Comparison of ENCODE assay signal across 11 mouse cellular contexts in the genomic region with DNA sequence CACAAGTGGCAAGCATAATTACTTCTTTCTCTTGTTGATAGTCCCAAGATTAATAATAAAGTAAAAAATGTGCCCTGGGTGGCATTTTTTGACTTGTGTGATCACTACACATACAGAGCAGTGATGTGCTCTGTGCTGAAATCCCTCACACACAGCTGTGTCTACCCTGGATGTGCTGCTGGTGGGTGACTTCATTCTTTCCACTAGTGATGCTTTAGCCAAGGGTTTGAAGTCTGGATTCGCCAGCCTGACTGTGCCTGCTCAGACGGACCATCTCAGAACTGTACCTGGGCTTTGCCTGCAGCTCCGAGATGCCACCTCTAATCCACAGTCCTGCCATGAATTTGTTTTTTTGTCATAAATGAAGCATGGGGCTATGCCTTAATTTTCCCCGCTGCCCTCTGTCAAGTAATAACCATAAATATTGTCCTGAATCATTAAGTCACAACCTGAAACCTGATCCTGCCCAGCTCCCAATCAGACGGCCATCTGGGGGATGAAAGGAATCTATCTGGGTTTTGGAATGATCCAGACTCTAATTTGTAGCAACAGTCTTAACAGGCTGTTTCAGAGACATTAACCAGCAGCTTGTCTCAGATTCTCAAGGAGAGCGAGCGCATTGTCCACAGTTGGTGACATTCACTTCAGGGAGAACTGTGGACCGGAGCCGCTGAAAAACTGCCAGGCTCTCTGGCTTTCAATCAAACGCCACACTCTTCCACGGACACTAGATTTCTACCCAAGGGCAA.
DNase-seq lines count a peak whose midpoint lies in the region; ATAC-seq lines count a peak whose summit lies in the region.
"Had no signal": no experiment of that assay in that cellular context is flagged by ENCODE, and none has a peak within 500 bp of the region (broad histone marks: within the 10 kb centered on the region; RNA-seq: fewer than 3 reads in every experiment).

No protein-coding gene starts in this region.

- DNase-seq in heart, adult 8-10 months (ENCODE audit: low spot score), result no peak
- DNase-seq in retina, postnatal 1 day, result peak; percentile 35
- DNase-seq in retina, embryonic 14.5 days (ENCODE audit: low spot score), result no peak
- no peak for DNase-seq in spleen, adult 18-20 months
- DNase-seq in B cell, adult 2 months, result no peak
- DNase-seq: adrenal gland, adult 2 months; gastrocnemius, postnatal 14 days; right cerebral cortex, adult 18-20 months; thymus, postnatal 14 days had no signal

- H3K36me3 ChIP-seq in heart, embryonic 13.5 days, result no peaks in the 10 kb centered on the region
- H3K36me3 ChIP-seq in limb, embryonic 15.5 days, result no peaks in the 10 kb centered on the region

- peak overlapping the region; percentile 70 for H3K27ac ChIP-seq in heart, embryonic 13.5 days (replicated peaks)
- peak overlapping the region; percentile 54 for H3K27ac ChIP-seq in limb, embryonic 15.5 days

- H3K9me3 ChIP-seq in heart, embryonic 13.5 days, result no peaks in the 10 kb centered on the region
- no peaks in the 10 kb centered on the region for H3K9me3 ChIP-seq in limb, embryonic 15.5 days

- WGBS in heart, embryonic 13.5 days, result 41% methylated on average over 11 of the region's 11 CpGs
- WGBS in limb, embryonic 15.5 days, result 26% methylated on average over 11 of the region's 11 CpGs

- H3K27me3 ChIP-seq in heart, embryonic 13.5 days (replicated peaks), result no peaks in the 10 kb centered on the region
- H3K27me3 ChIP-seq in limb, embryonic 15.5 days, result 0 out of 2 replicates have a peak, but pooled peaks cover 7% of the 10 kb centered on the region

- no peak for ATAC-seq in heart, embryonic 13.5 days (ENCODE audit: extremely low read depth, insufficient number of reproducible peaks, low FRiP score, low TSS enrichment)
- ATAC-seq in limb, embryonic 15.5 days (ENCODE audit: insufficient number of reproducible peaks, low FRiP score, low TSS enrichment, low read depth), result no peak

- H3K4me1 ChIP-seq in heart, embryonic 13.5 days, result peaks cover 54% of the 10 kb centered on the region
- H3K4me1 ChIP-seq in limb, embryonic 15.5 days, result peaks cover 52% of the 10 kb centered on the region

- no peak overlapping the region for H3K4me3 ChIP-seq in heart, embryonic 13.5 days
- H3K4me3 ChIP-seq in limb, embryonic 15.5 days, result no peak overlapping the region

- H3K9ac ChIP-seq in heart, embryonic 13.5 days, result peak overlapping the region; percentile 63
- no peak overlapping the region for H3K9ac ChIP-seq in limb, embryonic 15.5 days

- H3K4me2 ChIP-seq in heart, embryonic 13.5 days, result peak overlapping the region; percentile 42
- H3K4me2 ChIP-seq in limb, embryonic 15.5 days, result no peak overlapping the region
